Mouse (Mus musculus) heart, postnatal 14 days (tissue): ENCODE measurements around the gene Hira. TPM values are rescaled to one million over a fixed set of nuclear protein-coding genes. Genes with fewer than 3 reads are reported as not detected.
"Not testable (repeated sequence)": the region's sequence is repeated elsewhere in the genome, so short reads cannot be mapped to it uniquely, and the experiment has no call there.

Source experiments
- DNase-seq, 2 experiments: peaks; one replicate each; pipeline ENCODE4 v3.0.0; 2021 to 2022
- intact Hi-C: fragments of 180-260 bp; cut with DNase I; formaldehyde crosslinking; loops from one replicate; pipeline ENCODE4 v1.15.1; 2025
- total RNA-seq, 2 experiments: library from RNA; stranded (reverse); gene quantifications; 2 replicates each; pipeline ENCODE4 v1.2.3; 2021

Hira gene
- total RNA-seq, 2 experiments from 2014 or later: 24.8 to 27.4 TPM

DNA sequence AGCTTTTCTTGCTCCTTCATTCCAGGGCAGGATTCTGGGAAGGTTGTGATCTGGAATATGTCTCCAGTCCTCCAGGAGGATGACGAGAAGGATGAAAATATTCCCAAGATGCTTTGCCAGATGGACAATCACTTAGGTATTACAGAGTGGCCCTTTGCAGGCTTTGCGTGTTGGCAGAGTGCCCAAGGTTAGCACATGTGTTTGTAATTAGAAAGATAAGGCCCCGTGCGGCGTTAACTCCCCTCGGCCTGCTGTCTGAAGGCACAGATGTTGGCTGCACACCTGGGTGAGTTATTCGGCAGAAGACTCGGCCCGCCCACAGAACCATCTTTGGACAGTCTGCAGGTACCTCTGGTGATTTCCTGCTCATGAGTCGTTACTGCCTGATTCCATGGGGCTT lies 19.6 kb downstream of the Hira start:
- peak; percentile 44 to 49 for DNase-seq
- intact Hi-C loops: no loop called here

DNA sequence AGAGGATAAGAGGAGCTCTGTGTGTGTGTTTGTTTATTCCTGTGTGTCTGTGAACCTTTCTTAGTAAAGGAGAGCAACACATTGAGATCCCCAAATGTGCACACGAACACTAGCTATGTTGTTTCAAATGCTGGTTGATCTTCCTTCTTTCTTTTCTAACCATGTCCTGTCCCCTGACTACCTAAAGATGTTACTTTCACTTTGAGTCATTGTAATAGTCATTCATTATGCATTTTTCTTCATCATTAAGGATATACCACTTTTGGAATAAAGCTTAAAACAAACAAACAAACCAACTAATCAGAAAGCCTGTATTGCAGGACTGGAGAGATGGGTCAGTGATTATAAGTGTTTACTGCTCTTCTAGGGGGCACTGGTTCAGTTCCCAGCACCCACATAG lies 28.8 kb downstream of the Hira start:
- intact Hi-C loops: no loop called here
- DNase-seq: no peak

DNA sequence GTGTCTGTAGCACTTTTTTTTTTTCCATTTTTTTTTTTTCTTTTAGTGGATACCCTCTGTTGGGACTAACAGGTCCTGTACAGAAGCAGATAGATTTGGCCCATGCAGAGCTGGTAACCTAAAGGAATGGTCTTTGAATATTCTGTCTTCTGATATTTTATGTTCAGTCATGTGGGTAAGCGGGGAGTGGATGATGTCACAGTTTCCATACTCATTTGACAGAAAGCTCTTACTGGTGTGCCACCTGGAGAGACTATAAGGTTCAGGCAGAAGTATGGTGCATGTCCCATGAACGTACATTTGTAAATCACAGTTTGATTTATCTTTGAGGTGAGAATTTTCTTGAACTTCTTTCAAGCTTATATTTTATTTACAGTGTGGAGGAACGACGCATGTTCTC lies 39.2 kb downstream of the Hira start:
- no peak for DNase-seq
- intact Hi-C loops: no loop called here

DNA sequence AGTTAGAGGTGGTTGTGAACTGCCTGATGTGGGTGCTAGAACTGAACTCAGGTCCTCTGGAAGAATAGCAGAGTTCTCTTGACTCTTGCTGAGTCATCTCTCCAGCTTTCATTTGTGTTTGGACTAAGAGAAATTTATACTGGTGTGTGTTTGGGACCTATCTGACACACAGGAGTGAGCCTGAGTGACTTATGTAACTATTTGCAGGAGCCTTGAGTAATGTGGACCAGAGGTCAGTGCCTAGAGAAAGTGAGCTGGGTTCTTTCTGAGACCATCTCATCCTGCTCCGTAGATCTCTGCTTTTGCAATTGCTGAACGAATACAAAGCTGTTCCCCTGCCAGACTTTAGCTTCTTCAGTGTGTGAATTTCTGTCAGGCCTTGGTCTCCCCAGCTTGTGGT lies 44.9 kb downstream of the Hira start:
- no peak for DNase-seq
- intact Hi-C loops: no loop called here

DNA sequence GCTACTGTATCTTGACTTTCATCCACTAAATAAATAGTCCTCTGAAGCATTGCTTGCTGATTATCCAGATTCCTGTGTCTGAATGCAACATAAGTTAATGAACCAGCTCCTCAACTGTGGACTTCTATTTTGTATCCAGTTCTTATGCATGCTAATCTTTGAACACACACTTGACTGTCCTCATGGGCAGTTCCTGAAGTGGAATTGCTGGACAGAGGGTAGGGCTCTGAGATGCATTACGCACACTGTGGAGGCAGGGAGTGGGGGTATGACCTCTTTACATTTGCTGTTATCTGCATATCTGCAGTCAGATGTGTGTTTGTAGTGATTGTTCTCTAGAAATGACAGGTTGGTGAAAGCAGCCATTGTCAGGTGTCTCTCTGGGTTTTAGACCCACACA lies 51.1 kb downstream of the Hira start:
- intact Hi-C loops: no loop called here
- no peak for DNase-seq

DNA sequence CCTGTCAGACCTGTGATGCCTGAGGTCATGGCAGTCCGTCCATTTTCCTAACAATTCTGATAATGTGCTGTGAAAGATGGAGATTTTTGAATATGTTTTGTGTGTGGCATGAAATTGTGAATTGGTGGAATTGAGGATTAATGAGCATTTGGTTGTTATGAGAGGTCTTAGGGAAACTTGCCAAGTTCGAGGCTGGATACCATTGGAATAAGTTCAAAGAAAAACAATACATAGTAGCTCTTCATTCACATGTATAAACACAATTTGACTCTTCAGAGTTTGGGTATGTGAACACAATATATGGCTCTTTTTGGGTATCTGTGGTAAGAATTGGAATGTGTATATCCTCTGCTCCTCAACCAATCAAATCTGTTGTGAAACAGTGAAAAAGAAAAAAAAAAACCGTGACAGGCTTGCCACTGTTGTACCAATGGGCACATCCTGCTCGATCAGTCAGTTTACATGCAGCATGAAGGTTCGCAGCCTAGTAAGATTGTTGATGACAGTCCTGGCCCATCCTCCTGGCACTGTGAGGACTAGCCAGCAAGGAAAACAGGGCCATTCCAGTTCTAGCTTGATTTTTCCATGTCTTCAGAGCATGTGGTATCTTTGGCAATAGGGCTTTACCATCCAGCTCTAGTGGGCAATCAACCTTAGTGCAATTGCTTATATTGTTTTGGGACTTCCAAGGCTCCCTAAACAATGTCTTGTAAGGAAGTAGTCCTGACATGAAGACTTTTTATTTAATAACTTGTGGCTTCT lies 61.7 kb downstream of the Hira start:
- DNase-seq: no peak
- intact Hi-C loops: no loop called here

DNA sequence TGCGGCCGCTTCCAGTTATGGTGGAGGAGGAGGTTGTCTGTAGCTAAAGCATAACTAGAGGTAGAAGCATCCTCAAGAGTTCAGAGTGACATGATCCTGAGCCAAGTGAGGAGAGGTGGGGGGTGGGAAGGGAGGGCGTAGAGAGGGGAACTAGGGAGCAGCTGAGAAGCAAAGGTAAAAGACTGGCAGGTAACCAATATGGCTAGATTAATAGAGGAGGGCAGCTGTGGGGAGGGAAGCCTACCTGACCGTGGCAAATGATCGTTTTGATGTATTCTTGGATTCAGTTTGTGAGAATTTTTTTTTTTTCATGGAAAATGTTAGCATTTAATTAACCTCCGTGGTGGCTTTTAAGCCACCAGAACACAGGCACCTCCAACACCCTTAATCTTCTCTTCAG lies 67.1 kb downstream of the Hira start:
- intact Hi-C loops: no loop called here
- no peak for DNase-seq

DNA sequence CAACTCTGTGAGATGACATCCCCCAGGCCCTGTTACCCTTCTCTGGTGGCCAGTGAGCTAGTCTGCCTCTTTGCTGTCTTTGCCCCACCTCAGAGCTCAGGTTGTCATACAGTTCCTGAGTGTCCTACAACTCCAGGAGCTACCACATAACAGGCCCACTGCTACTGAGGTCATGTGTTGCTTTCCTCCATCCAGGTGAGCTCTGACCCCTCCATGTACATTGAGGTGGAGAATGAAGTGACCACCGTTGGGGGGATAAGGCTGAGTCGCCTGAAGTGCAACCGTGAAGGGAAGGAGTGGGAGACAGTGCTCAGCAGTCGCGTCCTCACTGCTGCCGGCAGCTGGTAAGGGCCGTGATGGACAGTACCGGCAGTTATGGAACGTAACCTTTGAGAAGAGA lies 72.1 kb downstream of the Hira start:
- intact Hi-C loops: no loop called here
- no peak for DNase-seq

DNA sequence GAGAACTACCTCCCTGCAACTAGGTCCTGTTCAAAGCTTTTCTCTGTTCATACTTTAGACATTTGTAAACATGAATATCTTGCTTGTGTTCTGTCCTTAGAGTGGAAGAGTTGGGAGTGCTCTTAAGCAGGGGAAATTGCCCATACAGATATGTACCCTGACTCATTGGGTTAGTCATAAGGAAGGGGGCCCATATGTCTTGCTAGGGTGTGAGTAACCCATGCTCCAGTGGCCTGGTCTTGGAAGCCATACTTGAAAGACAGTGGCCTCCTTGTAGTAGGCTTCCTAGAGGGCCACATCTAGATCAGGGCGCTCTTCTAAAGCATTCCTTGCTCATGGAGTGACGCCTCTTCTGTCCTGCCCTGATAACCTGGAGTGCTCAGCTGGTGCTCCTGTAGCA lies 73.5 kb downstream of the Hira start:
- intact Hi-C loops: no loop called here
- no peak for DNase-seq

DNA sequence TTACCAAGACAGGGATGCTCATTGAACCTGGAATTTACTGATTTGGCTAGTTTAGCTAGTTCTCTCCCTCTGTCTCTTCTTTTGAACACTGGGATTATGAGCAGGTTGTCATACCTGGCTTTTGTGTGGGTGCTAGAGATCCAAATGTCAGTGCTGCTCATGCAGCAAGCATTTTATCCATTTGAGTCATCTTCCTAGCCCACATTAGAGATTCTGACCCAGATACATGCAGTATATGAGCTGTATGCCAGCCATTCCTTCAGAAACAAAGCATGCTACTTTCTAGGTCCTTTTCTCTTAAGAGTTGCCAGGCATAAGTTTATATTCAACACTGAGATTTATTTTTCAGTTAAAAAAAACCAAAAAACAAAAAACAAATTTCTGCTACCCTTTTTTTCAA lies 76.0 kb downstream of the Hira start:
- DNase-seq: no peak
- intact Hi-C loops: no loop called here

DNA sequence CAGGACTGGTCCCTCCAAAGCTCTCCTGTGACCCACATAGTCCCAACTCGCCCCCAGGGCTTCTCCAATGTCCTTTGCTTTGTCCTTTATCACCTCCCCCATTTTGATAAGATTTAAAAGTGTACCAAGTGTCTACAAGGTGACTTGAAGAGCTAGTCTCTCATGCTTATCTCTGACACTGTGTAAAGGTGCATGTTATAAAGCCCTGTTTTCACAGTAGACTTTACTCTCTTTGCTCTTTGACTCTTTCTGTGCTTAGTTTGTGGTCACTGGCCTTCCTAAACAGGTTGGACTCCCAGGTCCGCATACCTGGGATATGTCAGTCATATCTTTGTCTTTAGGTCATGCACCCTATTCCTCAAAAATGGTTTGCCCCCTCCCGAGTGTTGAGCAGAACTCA lies 78.2 kb downstream of the Hira start:
- intact Hi-C loops: no loop called here
- DNase-seq: no peak

DNA sequence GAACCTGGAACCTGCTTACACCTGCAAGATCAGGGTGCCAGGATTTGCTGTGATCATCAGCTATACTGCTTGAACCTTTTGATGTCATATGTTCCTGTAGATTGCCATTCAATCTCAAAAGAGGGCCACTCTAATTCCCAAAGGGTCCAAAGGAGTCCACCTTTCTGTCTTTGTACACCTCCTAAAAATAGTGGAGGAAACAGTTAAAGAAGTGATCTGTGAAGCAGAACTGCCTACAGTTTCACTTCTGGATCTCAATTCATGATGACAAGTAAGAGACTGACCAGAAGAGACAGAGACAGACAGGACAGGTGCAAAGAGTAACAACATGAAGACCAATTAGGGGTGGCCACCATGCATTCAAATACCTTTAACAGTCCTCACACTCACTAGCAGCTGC lies 86.6 kb downstream of the Hira start:
- no peak for DNase-seq
- intact Hi-C loops: no loop called here

DNA sequence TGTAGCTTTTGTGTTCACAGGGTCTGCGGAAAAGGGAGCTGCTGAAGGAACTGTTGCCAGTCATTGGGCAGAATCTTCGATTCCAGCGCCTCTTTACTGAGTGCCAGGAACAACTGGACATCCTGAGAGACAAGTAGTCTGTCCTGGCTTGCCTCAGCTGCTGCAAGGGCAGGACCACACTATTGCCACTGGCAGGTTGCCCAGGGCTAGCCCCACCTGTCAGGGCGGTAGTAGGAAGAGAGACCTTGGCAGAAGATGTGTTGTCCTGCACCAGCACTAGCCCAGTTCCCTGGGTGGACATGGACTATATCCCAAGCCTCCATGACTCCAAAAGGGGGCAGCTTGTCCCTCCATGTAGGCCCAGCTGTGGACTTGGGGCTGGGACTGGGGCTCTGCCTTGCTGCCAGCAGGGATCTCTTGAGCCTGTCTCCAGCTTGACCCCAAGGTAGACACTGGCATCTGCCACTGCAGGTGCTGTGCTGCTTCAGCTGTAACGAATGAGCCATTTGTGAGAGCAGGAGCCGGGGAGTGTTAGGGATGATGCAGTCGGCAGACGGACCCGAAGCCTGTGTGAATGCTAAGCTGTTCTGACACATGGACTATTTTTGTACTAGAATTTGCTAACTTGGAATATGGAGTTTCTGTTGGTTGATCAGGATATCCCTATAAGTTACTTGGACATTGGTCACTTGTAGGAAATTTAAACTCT lies 92.7 kb downstream of the Hira start:
- intact Hi-C loops: no loop called here
- no peak for DNase-seq

DNA sequence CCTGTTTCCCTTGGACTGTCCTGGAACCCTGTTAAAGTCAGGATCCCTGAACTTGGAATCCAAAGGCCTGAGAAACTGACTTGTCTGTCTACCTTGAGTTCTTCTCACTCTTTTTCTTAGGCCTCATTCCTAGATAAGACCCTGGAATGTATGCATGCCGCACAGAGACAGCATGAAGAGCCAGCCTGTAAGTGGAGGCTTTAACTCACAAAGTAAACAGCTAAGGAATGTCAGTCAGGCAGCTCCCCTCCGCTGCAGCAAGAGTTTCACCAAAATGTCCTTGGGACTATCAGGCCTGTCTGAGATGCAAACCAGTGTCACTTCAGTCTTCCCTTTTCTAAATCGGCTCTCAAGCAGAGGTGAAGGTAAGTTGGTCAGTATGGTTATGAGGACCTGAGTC lies 94.0 kb downstream of the Hira start:
- no peak for DNase-seq

DNA sequence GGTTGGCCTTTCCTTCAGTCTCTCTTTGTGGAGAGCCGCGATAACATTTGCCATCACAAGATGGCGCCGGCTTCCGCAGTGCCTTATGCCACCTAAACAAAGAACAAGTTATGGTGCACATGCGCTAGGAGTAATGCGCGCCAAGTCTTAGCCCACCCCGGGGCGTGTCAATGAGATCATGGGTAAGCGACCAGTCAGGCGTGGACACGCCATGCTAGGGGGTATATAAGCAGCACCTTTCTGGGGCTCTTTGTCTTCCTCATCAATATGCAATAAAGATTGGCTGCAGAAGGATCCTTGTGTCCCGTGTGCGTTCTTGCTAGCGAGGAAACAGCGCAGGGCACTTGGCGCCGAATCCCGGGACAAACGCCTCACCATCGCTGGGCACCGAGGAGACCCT lies 98.8 kb downstream of the Hira start:
- DNase-seq, intact Hi-C loops: not testable (repeated sequence)

More for the DNA sequence above, 94.0 kb downstream of the Hira start:
- intact Hi-C loops: no loop called here

DNA sequence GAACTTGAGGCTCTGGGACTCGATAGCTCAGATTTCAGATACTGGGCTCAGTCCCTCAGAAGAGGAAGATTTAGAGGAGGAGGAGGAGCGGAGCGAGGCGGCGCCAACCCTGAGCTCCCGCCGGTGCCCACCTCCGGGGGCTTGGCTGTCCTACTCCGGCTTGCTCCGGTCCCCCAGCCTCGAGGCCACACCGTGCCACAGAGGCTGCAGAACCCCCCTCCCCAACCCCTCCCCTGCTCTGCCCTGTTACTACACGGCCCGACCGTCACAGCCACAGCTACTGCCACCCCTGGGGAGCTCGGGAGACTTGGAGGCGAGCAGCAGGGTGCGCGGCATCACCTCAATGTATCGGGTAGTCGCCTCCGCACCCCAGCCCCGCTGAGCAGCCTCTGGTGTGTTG lies 99.5 kb downstream of the Hira start:
- intact Hi-C loops: no loop called here
- DNase-seq: no peak

DNA sequence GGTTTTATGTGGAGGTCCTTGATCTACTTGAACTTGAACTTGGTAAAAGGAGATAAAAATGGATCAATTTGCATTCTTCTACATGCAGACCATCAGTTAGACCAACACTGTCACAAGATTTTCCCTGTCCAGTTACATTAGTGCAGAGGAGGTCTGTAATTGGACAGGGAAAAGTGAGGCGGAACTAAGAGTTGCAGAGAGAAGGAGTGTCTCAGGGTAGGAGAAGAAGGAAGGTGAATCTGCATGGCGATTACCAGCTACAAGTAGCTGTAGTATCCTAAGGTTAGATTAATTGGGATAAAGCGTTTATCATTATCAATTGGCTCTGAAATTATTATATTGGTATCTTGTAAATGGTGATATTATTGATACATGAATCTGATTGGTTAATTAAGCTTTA lies 109.5 kb downstream of the Hira start:
- intact Hi-C loops: no loop called here
- no peak for DNase-seq

DNA sequence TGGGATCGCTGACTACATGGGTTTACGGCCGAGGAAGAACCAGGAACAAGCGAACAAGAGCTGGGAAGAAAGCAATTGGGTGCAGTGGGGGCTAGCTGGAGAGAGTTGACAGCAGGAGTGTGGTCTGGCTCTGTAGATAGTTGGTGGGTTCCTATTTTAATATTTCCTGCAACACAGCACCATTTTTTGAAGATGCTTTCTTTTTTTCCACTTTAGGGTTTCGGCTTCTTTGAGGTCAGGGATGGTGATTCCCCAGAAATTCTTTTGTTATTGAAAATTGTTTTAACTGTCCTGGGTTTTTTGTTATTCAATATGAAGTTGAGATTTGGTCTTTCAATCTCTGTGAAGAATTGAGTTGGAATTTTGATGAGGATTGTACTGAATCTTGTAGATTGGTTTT lies 110.0 kb downstream of the Hira start:
- intact Hi-C loops: no loop called here
- no peak for DNase-seq

DNA sequence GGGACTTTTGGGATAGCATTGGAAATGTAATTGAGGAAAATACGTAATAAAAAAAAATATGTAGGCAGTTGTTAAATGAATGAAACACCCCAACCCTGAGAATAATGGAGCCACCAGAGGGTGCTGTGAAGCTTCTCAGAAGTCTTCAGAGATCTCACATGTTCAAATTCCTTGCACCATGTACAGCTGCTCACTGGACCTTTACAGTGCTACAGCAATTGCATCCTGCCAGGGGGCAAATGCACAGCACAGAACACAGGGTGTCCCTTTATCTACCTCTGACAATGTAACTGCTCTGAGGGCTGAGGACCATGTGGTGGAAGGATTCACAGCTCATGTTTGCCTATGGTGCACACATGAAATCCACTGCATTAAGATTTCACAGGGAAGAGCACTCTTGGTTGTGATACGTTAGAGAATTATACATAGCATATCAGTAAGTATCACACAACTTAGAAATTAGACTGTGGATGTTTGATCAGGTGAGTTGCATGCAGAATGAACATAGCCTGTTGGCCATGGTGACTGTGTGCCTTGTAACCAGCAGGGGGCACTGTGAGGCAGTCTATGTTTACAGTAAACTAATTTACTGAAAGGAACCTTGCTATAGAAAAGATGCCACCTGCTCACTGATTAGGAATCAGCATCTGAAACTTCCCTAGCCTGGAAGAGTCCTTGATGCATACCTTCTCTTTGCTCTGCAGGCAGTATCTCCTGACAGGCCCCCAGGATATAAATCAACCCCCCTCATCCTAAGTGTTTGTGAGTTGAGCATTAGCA lies 126.0 kb downstream of the Hira start:
- peak in 1 of 2 experiments; percentile 1 for DNase-seq
- intact Hi-C loops: loop anchor here (10.0 kb wide), 1 partner anchor 152 kb away; no protein-coding TSS in a partner anchor

DNA sequence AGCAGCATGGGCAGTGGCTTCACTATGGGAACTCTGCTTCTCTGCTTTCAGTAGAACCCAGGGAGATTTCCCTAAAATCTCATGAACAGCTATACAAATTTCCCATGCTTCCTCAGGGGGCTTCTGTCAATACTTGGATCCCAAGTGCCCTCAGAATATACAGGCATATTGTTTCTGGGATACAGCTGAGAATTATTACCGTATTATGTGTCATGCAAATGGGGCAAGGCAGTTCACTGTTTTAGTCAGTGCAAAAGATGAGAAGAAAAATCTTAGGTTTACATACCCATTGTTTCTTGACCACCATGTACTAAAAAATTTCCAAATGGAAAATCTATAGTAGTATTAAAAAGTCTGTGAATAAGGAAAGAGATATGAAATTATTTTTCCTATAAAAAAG lies 126.9 kb downstream of the Hira start:
- intact Hi-C loops: loop anchor here (10.0 kb wide), 1 partner anchor 151 kb away; no protein-coding TSS in a partner anchor
- DNase-seq: no peak

DNA sequence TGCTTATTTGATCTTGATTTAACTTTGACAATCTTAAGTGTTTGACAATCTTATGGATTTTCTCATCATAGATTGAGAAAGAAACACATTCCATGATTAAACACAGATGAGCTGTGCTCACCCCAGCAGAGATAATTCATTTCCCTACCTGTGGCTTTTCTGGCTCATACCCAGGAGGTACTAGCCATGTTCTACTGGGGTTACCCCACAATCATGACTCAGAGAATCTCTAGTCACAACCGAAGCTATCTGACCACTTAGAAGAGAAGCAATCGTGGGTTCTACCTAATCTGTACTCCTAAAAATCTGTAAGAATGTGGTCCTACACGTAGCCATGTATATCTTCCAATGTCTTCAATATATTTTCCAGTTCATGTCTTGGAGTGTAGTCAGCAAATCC lies 128.5 kb downstream of the Hira start:
- no peak for DNase-seq

More for the DNA sequence above, 128.5 kb downstream of the Hira start:
- intact Hi-C loops: loop anchor here (10.0 kb wide), 1 partner anchor 150 kb away; no protein-coding TSS in a partner anchor
